Mouse (Mus musculus): Measurements from ENCODE around the gene Lrp2. TPM values are rescaled to one million over a fixed set of nuclear protein-coding genes. Genes with fewer than 3 reads are reported as not detected.

Gene Lrp2
- polyA plus RNA-seq, 1 experiment from 2014 or later, result 0.08 TPM

DNA sequence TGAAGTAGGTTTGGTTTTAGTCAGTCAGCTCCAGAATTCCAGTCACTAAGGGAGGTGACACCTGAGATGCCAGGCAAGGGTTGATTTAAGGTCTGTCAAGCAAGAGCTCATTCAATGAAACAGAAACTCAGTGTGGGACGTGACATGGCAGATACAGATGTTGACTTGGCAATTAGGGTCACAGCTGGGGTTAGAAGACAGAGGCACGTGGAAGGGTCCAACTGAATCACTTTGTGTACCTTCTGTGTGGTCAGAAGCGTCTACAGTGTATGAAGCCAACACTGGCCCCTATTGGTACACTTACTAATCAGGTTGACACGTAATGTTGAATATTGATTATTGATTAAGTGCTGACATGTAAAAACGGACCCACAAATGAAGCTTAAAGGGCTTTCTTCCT is 161.0 kb downstream of the Lrp2 start:
- H3K4me2 ChIP-seq (ENCODE audit: low read depth, low read length), result no peak overlapping the region
- H3K4me3 ChIP-seq (ENCODE audit: low read depth, low read length), result no peak overlapping the region
- no peaks in the 10 kb centered on the region for H3K9me3 ChIP-seq (replicated peaks; ENCODE audit: control insufficient read depth, low read length)
- no peaks in the 10 kb centered on the region for H3K36me3 ChIP-seq (ENCODE audit: control insufficient read depth, insufficient read depth)
- no peaks in the 10 kb centered on the region for H3K4me1 ChIP-seq (ENCODE audit: control insufficient read depth, low read depth, low read length)
- 32% methylated on average over 5 of the region's 5 CpGs for WGBS (ENCODE audit: insufficient replicate concordance)
- no peak overlapping the region for H3K27ac ChIP-seq (ENCODE audit: low read length)
- no peak overlapping the region for H3K9ac ChIP-seq (ENCODE audit: low read depth, low read length)
- no peaks in the 10 kb centered on the region for H3K27me3 ChIP-seq (ENCODE audit: control insufficient read depth, insufficient read depth, low read depth, low read length)
- ATAC-seq (ENCODE audit: low read depth), result no peak

DNA sequence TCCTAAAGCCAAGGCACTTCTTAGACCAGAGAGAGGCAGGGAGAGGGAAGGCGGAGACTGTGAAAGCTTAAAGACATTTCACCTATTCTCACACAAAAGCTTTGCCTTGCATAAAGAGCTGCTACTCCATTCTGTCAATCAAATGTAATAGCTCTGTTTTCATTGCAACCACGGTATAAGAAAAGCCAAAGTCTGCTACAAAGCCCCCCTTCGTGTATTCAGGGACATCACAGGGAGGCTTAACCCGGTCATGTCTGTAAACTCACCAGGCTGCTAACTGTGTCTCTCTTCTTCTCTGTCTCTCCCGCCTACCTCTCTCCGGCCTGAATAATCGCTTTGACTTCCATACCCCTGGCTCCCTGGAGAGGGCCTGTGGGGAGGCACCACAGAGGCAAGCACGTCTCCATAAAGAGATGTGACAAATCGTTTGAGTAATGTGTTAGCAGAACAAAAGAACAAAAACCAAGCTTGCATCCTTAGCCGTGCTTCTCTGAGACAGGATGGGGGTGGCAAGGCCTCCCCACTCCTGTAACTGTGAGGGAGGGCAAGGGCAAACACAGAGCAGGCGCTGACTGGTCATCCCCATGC is 167.5 kb downstream of the Lrp2 start:
- H3K4me2 ChIP-seq (ENCODE audit: low read depth, low read length), result no peak overlapping the region
- no peaks in the 10 kb centered on the region for H3K27me3 ChIP-seq (ENCODE audit: control insufficient read depth, insufficient read depth, low read depth, low read length)
- H3K36me3 ChIP-seq (ENCODE audit: control insufficient read depth, insufficient read depth), result no peaks in the 10 kb centered on the region
- H3K27ac ChIP-seq (ENCODE audit: low read length), result no peak overlapping the region
- ATAC-seq (ENCODE audit: low read depth), result no peak
- no peak overlapping the region for H3K9ac ChIP-seq (ENCODE audit: low read depth, low read length)
- no peaks in the 10 kb centered on the region for H3K9me3 ChIP-seq (replicated peaks; ENCODE audit: control insufficient read depth, low read length)
- no peaks in the 10 kb centered on the region for H3K4me1 ChIP-seq (ENCODE audit: control insufficient read depth, low read depth, low read length)
- WGBS (ENCODE audit: insufficient replicate concordance), result 34% methylated on average over 11 of the region's 11 CpGs
- no peak overlapping the region for H3K4me3 ChIP-seq (ENCODE audit: low read depth, low read length)

DNA sequence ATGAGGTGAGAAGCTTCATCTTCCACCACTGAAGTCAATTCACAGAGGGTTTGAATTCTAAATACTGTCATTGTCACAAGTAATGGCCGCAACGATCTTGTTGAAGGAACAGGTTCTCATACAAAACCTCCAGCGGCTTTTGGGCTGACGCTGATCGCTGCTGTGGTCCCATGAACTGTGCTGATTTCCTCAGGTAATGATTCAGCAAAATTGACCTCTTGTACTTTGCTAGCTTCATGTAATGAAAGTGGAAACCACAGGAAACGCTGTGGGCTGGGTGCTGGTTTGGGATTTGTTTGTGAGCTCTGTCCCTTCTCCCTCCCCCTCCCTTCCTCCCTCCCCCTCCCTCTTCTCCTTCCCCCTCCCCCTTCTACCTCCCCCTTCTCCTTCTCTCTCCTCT is 170.8 kb downstream of the Lrp2 start:
- H3K36me3 ChIP-seq (ENCODE audit: control insufficient read depth, insufficient read depth), result no peaks in the 10 kb centered on the region
- no peak overlapping the region for H3K4me2 ChIP-seq (ENCODE audit: low read depth, low read length)
- no peak overlapping the region for H3K9ac ChIP-seq (ENCODE audit: low read depth, low read length)
- no peaks in the 10 kb centered on the region for H3K4me1 ChIP-seq (ENCODE audit: control insufficient read depth, low read depth, low read length)
- peak; percentile 72 for ATAC-seq (ENCODE audit: low read depth)
- no peak overlapping the region for H3K4me3 ChIP-seq (ENCODE audit: low read depth, low read length)
- H3K9me3 ChIP-seq (replicated peaks; ENCODE audit: control insufficient read depth, low read length), result no peaks in the 10 kb centered on the region
- H3K27me3 ChIP-seq (ENCODE audit: control insufficient read depth, insufficient read depth, low read depth, low read length), result no peaks in the 10 kb centered on the region
- peak overlapping the region; percentile 45 for H3K27ac ChIP-seq (ENCODE audit: low read length)
- WGBS (ENCODE audit: insufficient replicate concordance), result 19% methylated on average over 6 of the region's 6 CpGs

DNA sequence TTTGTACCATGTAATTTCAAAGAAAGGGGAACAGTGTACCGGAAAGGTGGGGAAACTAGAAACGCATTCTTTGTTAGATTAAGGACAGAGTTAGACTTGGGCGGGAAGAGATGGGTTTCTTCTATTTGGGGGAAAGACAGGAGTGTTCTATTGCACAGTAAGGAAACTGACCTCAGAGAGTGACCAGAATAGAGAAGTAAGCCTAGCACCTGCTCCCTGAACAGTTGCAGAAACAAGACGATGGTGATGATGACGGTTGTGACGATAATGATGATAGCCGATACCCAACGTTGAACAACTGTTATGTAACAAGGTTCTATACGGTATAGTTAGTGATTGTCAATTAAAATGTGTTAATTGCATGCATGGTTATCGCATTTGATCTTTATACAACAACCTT is 171.3 kb downstream of the Lrp2 start:
- no peak overlapping the region; the same call in 1 of the 2 replicates for H3K27ac ChIP-seq (ENCODE audit: low read length)
- H3K4me1 ChIP-seq (ENCODE audit: control insufficient read depth, low read depth, low read length), result no peaks in the 10 kb centered on the region
- no peaks in the 10 kb centered on the region for H3K27me3 ChIP-seq (ENCODE audit: control insufficient read depth, insufficient read depth, low read depth, low read length)
- no peaks in the 10 kb centered on the region for H3K36me3 ChIP-seq (ENCODE audit: control insufficient read depth, insufficient read depth)
- no peaks in the 10 kb centered on the region for H3K9me3 ChIP-seq (replicated peaks; ENCODE audit: control insufficient read depth, low read length)
- WGBS (ENCODE audit: insufficient replicate concordance), result 63% methylated on average over 10 of the region's 10 CpGs
- no peak for ATAC-seq (ENCODE audit: low read depth)
- no peak overlapping the region for H3K9ac ChIP-seq (ENCODE audit: low read depth, low read length)
- H3K4me3 ChIP-seq (ENCODE audit: low read depth, low read length), result no peak overlapping the region
- H3K4me2 ChIP-seq (ENCODE audit: low read depth, low read length), result no peak overlapping the region

DNA sequence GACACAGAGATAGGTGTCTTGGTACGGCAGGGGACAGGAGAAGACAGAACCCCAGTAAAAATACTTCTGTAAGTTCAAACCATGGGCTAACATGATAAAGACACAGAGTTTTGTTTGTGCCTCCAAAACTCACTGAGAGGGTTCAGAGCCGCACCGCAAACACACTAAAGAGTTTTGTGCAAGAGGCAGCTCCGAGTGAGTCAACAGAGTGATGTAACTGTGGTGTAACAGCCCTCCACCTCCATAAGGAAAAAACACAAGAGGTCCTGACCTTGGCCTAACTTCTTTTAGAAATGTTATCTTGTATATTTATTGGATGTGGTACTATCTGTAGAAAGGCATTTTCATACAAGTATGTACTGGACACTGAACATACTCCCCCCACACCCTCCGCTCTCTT is 180.2 kb downstream of the Lrp2 start:
- H3K4me2 ChIP-seq (ENCODE audit: low read depth, low read length), result 0 out of 2 replicates have a peak overlapping the region, but pooled peaks have one; percentile 5
- no peak overlapping the region for H3K9ac ChIP-seq (ENCODE audit: low read depth, low read length)
- H3K27ac ChIP-seq (ENCODE audit: low read length), result peak overlapping the region; percentile 58

DNA sequence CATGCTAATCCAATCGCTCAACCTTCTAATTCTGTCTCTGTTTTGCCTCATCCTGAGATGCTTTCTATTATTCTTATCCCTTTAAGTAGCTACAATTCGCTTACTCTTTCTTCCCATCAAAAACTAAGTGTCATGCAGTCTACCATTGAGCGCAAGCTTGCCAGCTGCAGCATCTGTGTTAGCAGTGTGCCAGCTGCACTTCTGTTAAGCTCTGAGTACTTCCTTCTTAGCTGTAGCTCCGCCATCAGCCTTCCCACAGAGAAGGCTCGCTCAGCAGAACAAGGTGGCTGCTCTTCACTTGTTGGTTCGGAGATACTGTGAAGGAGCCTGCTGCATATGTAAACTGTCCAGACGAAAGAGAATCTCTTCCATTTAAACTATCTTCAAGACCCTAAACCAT is 183.6 kb downstream of the Lrp2 start:
- Histone ChIP-seq H3K27me3 (ENCODE audit: control insufficient read depth, insufficient read depth, low read depth, low read length) (no peaks in the 10 kb centered on the region), H3K27ac (ENCODE audit: low read length) (no peak overlapping the region), H3K9ac (ENCODE audit: low read depth, low read length) (no peak overlapping the region), H3K9me3 (replicated peaks; ENCODE audit: control insufficient read depth, low read length) (no peaks in the 10 kb centered on the region), H3K4me2 (ENCODE audit: low read depth, low read length) (no peak overlapping the region), H3K4me3 (ENCODE audit: low read depth, low read length) (no peak overlapping the region), H3K36me3 (ENCODE audit: control insufficient read depth, insufficient read depth) (no peaks in the 10 kb centered on the region), H3K4me1 (ENCODE audit: control insufficient read depth, low read depth, low read length) (no peaks in the 10 kb centered on the region; the same call in 1 of the 2 replicates)
- ATAC-seq (ENCODE audit: low read depth), result no peak
- 56% methylated on average over 7 of the region's 7 CpGs for WGBS (ENCODE audit: insufficient replicate concordance)

More for the DNA sequence above, 180.2 kb downstream of the Lrp2 start:
- no peaks in the 10 kb centered on the region for H3K9me3 ChIP-seq (replicated peaks; ENCODE audit: control insufficient read depth, low read length)
- no peak overlapping the region for H3K4me3 ChIP-seq (ENCODE audit: low read depth, low read length)
- 73% methylated on average over 5 of the region's 5 CpGs for WGBS (ENCODE audit: insufficient replicate concordance)
- H3K4me1 ChIP-seq (ENCODE audit: control insufficient read depth, low read depth, low read length), result no peaks in the 10 kb centered on the region; the same call in 1 of the 2 replicates
- no peaks in the 10 kb centered on the region for H3K27me3 ChIP-seq (ENCODE audit: control insufficient read depth, insufficient read depth, low read depth, low read length)
- ATAC-seq (ENCODE audit: low read depth), result peak; percentile 88
- no peaks in the 10 kb centered on the region for H3K36me3 ChIP-seq (ENCODE audit: control insufficient read depth, insufficient read depth)

DNA sequence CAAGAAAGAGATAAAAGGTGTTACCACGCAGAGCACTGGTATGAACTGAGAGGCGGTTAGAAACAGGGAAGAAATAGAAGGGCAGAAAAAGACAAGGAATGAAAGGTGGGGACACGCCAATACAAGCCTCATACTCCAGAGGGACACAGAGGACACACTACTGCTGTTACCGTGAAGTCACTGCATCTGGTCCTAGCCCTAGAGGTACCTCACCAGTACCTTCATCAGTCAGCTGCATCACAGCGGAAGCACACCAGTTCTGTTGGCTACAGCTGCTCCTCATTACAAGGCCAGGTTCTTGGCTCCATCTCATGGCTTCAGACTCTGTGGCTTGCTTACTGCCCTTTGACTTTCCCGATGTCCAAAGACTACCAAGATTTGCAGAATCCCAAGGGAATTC is 184.0 kb downstream of the Lrp2 start:
- Histone ChIP-seq H3K9me3 (replicated peaks; ENCODE audit: control insufficient read depth, low read length) (no peaks in the 10 kb centered on the region), H3K4me2 (ENCODE audit: low read depth, low read length) (no peak overlapping the region), H3K27me3 (ENCODE audit: control insufficient read depth, insufficient read depth, low read depth, low read length) (no peaks in the 10 kb centered on the region), H3K4me1 (ENCODE audit: control insufficient read depth, low read depth, low read length) (no peaks in the 10 kb centered on the region; the same call in 1 of the 2 replicates), H3K27ac (ENCODE audit: low read length) (no peak overlapping the region), H3K36me3 (ENCODE audit: control insufficient read depth, insufficient read depth) (no peaks in the 10 kb centered on the region), H3K9ac (ENCODE audit: low read depth, low read length) (no peak overlapping the region), H3K4me3 (ENCODE audit: low read depth, low read length) (no peak overlapping the region)
- no peak for ATAC-seq (ENCODE audit: low read depth)
- WGBS (ENCODE audit: insufficient replicate concordance), result 62% methylated on average over 6 of the region's 6 CpGs

DNA sequence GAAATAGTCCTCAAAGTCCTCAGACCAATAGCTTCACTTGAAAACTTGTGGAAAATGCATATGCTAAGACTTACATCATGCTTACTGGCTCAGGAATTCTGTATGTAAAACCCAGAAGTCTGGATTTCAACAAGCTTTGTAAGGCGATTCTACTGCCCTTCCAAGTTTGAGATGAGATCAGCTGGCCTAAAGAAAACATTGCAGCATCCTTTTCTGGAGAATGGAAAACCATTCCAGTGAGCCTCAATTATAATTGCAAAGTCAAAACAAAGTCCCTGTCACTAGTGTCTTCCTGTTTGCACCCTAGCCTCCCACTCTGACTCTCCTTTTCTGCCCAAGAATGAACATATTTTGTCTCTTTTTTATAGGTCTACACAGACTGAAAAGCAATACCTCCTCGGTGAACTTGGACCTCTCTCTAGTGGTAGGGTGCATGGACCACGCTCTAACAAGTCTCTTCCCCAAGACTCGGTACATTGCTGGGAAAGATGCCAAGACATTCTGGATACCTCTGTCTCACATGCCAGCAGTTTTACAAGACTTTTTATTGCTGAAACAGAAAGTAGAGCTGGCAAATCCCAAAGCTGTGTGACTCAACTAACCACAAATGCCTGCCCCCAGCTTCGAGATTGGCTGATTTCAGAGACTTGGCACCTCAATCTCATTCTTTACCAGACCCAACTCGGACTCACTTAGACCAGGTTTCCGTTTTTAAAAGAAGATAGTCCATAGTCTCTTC is 184.8 kb downstream of the Lrp2 start:
- H3K4me2 ChIP-seq (ENCODE audit: low read depth, low read length), result no peak overlapping the region
- no peak overlapping the region for H3K4me3 ChIP-seq (ENCODE audit: low read depth, low read length)
- 60% methylated on average over 7 of the region's 7 CpGs for WGBS (ENCODE audit: insufficient replicate concordance)
- no peaks in the 10 kb centered on the region for H3K27me3 ChIP-seq (ENCODE audit: control insufficient read depth, insufficient read depth, low read depth, low read length)
- H3K9me3 ChIP-seq (replicated peaks; ENCODE audit: control insufficient read depth, low read length), result no peaks in the 10 kb centered on the region
- H3K36me3 ChIP-seq (ENCODE audit: control insufficient read depth, insufficient read depth), result no peaks in the 10 kb centered on the region
- H3K4me1 ChIP-seq (ENCODE audit: control insufficient read depth, low read depth, low read length), result no peaks in the 10 kb centered on the region; the same call in 1 of the 2 replicates
- ATAC-seq (ENCODE audit: low read depth), result no peak
- no peak overlapping the region for H3K9ac ChIP-seq (ENCODE audit: low read depth, low read length)
- H3K27ac ChIP-seq (ENCODE audit: low read length), result no peak overlapping the region

DNA sequence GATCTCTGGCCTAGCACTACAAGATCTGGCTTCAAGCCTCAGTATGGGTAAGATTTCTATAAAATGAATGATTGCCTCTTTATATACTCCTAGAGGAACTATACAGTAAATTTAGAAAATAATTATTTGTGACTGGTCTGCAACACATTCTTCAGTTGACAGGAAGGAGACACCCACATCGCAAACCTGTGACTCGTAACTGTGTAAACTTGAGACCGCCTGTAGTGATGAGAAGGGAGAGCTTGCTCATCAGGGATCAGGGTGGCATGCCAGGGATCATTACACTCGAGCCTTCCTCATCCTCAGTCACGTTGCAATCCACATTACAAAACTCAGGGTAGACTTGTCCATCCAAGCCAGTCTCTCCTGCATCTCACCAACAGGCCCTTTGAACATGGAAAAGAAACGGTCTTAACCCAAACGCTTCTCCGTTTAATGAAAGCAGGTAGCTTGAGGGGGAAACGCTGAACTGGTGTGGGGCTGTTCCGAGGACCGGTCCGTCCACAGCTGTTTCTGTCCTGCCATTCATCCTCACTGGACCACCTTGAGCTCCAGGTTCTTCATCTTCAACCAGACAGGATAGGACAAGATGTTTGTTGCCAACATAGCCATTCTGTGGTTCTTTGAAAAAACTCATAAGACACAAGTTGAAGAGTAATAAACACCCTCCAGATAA is 189.0 kb downstream of the Lrp2 start:
- Histone ChIP-seq H3K36me3 (ENCODE audit: control insufficient read depth, insufficient read depth) (no peaks in the 10 kb centered on the region), H3K27ac (ENCODE audit: low read length) (no peak overlapping the region), H3K4me3 (ENCODE audit: low read depth, low read length) (no peak overlapping the region), H3K4me2 (ENCODE audit: low read depth, low read length) (no peak overlapping the region), H3K9ac (ENCODE audit: low read depth, low read length) (no peak overlapping the region), H3K4me1 (ENCODE audit: control insufficient read depth, low read depth, low read length) (no peaks in the 10 kb centered on the region; the same call in 1 of the 2 replicates), H3K27me3 (ENCODE audit: control insufficient read depth, insufficient read depth, low read depth, low read length) (no peaks in the 10 kb centered on the region), H3K9me3 (replicated peaks; ENCODE audit: control insufficient read depth, low read length) (no peaks in the 10 kb centered on the region)
- WGBS (ENCODE audit: insufficient replicate concordance), result 68% methylated on average over 12 of the region's 12 CpGs
- no peak for ATAC-seq (ENCODE audit: low read depth)

All from liver, embryonic 16.5 days (tissue).